Mouse (Mus musculus) myocyte (in vitro differentiated cells): ENCODE data around the gene Tshz2. TPM values are rescaled to one million over a fixed set of nuclear protein-coding genes. Genes with fewer than 3 reads are reported as not detected.

ENCODE experiments used
- H3K27me3 ChIP-seq: one replicate; pipeline ENCODE4 v1.6.1; 2011; ENCODE audit not compliant: control insufficient read depth, insufficient read depth, insufficient read length
- H3K36me3 ChIP-seq: one replicate; pipeline ENCODE4 v1.6.1; 2011; ENCODE audit not compliant: control insufficient read depth, insufficient read depth
- H3K4me2 ChIP-seq: one replicate; pipeline ENCODE4 v1.6.1; 2011; ENCODE audit warnings: low read depth, control low read depth
- H3K4me3 ChIP-seq: one replicate; pipeline ENCODE4 v1.5.1; 2011; ENCODE audit warnings: mild to moderate bottlenecking, control low read depth, moderate library complexity
- H3K79me2 ChIP-seq: one replicate; pipeline ENCODE4 v1.6.1; 2011; ENCODE audit not compliant: control insufficient read depth, insufficient read depth
- H3ac ChIP-seq: one replicate; pipeline ENCODE4 v1.6.1; 2011; ENCODE audit not compliant: control insufficient read depth, insufficient read length
- CEBPB ChIP-seq: IDR thresholded peaks from 2 replicates; pipeline ENCODE4 v1.6.1; 2011; ENCODE audit warnings: mild to moderate bottlenecking, moderate library complexity; ENCODE audit not compliant: poor library complexity, insufficient read depth, severe bottlenecking
- E2F4 ChIP-seq: IDR thresholded peaks from one replicate; pipeline ENCODE4 v1.6.1; 2011; ENCODE audit warnings: mild to moderate bottlenecking, control low read depth, moderate library complexity; ENCODE audit not compliant: insufficient read depth
- MAX ChIP-seq: IDR thresholded peaks from one replicate; pipeline ENCODE4 v1.6.1; 2011; ENCODE audit warnings: low read depth, mild to moderate bottlenecking, control low read depth
- MYOD1 ChIP-seq, 3 experiments: IDR thresholded peaks; one replicate each; pipeline ENCODE4 v1.6.1; 2011; ENCODE audit warnings: control low read depth in 2 of 3, low read depth in 2 of 3, mild to moderate bottlenecking in 2 of 3, moderate library complexity in 1 of 3; ENCODE audit not compliant: insufficient read length in 2 of 3, control insufficient read depth in 1 of 3
- MYOG ChIP-seq, 3 experiments: IDR thresholded peaks; one replicate each; pipeline ENCODE4 v1.6.1; 2011; ENCODE audit warnings: control low read depth in 2 of 3, low read depth in 2 of 3, mild to moderate bottlenecking in 2 of 3; ENCODE audit not compliant: insufficient read length in 2 of 3, control insufficient read depth in 1 of 3, insufficient read depth in 1 of 3
- POLR2A ChIP-seq: IDR thresholded peaks from one replicate; pipeline ENCODE4 v1.6.1; 2011; ENCODE audit warnings: low read depth, mild to moderate bottlenecking, control low read depth, moderate library complexity; ENCODE audit not compliant: insufficient read length
- POLR2AphosphoS2 ChIP-seq: IDR thresholded peaks from one replicate; pipeline ENCODE4 v1.6.1; 2011; ENCODE audit warnings: low read depth, control low read depth; ENCODE audit not compliant: insufficient read length
- REST ChIP-seq: IDR thresholded peaks from one replicate; pipeline ENCODE4 v1.6.1; 2011; ENCODE audit warnings: mild to moderate bottlenecking, control low read depth, moderate library complexity; ENCODE audit not compliant: insufficient read depth, insufficient read length
- SRF ChIP-seq: IDR thresholded peaks from one replicate; pipeline ENCODE4 v1.6.1; 2011; ENCODE audit warnings: low read depth; ENCODE audit not compliant: control insufficient read depth, insufficient read length
- TCF12 ChIP-seq: IDR thresholded peaks from one replicate; pipeline ENCODE4 v1.6.1; 2011; ENCODE audit warnings: mild to moderate bottlenecking, control low read depth; ENCODE audit not compliant: poor library complexity, insufficient read depth, severe bottlenecking
- TCF3 ChIP-seq: IDR thresholded peaks from one replicate; pipeline ENCODE4 v1.6.1; 2011; ENCODE audit warnings: low read depth, control low read depth; ENCODE audit not compliant: insufficient read length
- USF1 ChIP-seq: IDR thresholded peaks from one replicate; pipeline ENCODE4 v1.6.1; 2011; ENCODE audit warnings: low read depth, mild to moderate bottlenecking, control low read depth, moderate library complexity
- polyA plus RNA-seq: library from polyadenylated mRNA; unstranded; fragments of >200 nt; fragmentation: generic; extraction: Trizol; gene quantifications from one replicate; pipeline ENCODE4 v1.2.1, GENCODE M21; 2012; ENCODE audit warnings: missing spikeins

Tshz2 gene
- polyA plus RNA-seq, 1 experiment: not detected

- Histone ChIP-seq H3K36me3 (no peaks in the 10 kb centered on the region), H3K4me2 (no peak overlapping the region), H3ac (no peak overlapping the region), H3K79me2 (no peaks in the 10 kb centered on the region), H3K27me3 (no peaks in the 10 kb centered on the region), H3K4me3 (no peak overlapping the region)
- TF ChIP-seq POLR2AphosphoS2: no peak
- no peak for TF ChIP-seq MAX
- TF ChIP-seq USF1: no peak
- TF ChIP-seq TCF12: no peak
- TF ChIP-seq REST: no peak
- TF ChIP-seq MYOD1 (IDR thresholded peaks at IDR 0.05; ENCODE audit: control insufficient read depth in 1 of 3, insufficient read length in 2 of 3, low read depth in 2 of 3): no peak
- no peak for TF ChIP-seq POLR2A
- no peak for TF ChIP-seq CEBPB
- no peak for TF ChIP-seq E2F4
- no peak for TF ChIP-seq MYOG (IDR thresholded peaks at IDR 0.05; ENCODE audit: control insufficient read depth in 1 of 3, insufficient read depth in 1 of 3, insufficient read length in 2 of 3, low read depth in 2 of 3)
- TF ChIP-seq TCF3: no peak
Observed at GRCm38 (mm10) chr2:170041101-170041500, 408.3 kb downstream of the Tshz2 start.

DNA sequence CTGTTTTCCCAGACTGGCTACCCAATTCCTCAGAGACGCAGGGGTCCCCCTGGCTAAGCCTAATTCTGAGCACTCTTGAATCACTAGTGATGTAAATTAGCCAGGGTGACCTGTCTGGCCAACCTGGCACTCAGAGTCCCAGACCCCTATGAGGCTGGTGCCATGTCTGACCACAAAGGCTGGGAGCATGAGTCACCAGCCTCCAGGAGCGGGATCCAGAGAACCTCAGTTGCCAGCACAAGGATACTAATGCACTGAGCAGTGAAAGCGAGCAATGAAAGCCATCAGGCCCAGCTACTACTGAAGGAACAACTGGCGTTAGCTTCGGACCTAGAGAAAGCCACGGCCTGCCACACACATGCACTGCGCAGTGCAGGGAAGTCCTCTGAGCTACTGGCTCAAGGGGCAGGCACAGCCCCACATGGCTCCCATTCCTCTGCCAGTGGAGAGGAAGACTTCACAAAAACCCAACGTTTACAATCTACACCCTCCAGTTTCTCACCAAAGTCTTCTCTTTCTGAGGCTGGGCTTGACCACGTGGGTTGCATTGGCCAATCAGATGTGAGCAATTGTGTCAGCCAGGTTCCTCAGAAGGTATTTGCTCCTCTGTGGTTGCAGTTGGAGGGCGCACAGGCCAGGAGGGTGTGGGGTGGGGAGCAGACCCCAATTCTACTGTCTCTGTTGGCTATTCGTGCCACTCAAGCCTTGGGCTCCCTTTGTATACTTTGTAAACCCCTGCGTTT, 409.8 kb downstream of the Tshz2 start:
- Histone ChIP-seq H3K36me3 (no peaks in the 10 kb centered on the region), H3K4me3 (no peak overlapping the region), H3K79me2 (no peaks in the 10 kb centered on the region), H3ac (no peak overlapping the region), H3K4me2 (no peak overlapping the region), H3K27me3 (no peaks in the 10 kb centered on the region)
- no peak for TF ChIP-seq TCF3
- TF ChIP-seq CEBPB: no peak
- TF ChIP-seq POLR2A: no peak
- TF ChIP-seq TCF12: no peak
- no peak for TF ChIP-seq E2F4
- TF ChIP-seq MYOG (IDR thresholded peaks at IDR 0.05; ENCODE audit: control insufficient read depth in 1 of 3, insufficient read depth in 1 of 3, insufficient read length in 2 of 3, low read depth in 2 of 3): no peak
- no peak for TF ChIP-seq MAX
- no peak for TF ChIP-seq MYOD1 (IDR thresholded peaks at IDR 0.05; ENCODE audit: control insufficient read depth in 1 of 3, insufficient read length in 2 of 3, low read depth in 2 of 3)
- no peak for TF ChIP-seq POLR2AphosphoS2
- no peak for TF ChIP-seq SRF
- no peak for TF ChIP-seq USF1
- no peak for TF ChIP-seq REST

DNA sequence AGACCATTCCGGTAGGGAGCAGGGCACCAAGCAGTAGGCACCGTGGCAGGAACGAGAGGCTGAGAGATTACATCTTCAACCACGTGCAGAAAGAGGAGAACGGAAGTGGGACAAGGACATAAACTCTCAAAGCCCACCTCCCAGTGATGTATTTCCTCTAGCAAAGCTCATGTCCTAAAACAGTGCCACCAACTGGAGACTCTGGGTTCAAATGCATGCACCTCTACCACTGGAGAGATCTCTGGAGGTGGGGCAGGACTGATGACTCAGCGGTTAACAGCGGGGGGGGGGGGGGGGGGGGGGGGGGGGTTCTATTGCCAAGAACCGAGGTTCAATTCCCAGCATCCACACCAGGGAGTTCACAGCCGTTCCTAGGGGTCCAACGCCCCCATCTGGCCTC, 410.5 kb downstream of the Tshz2 start:
- Histone ChIP-seq H3K4me2 (no peak overlapping the region), H3K79me2 (no peaks in the 10 kb centered on the region), H3ac (no peak overlapping the region), H3K4me3 (no peak overlapping the region), H3K27me3 (no peaks in the 10 kb centered on the region), H3K36me3 (no peaks in the 10 kb centered on the region)
- TF ChIP-seq E2F4: no peak
- no peak for TF ChIP-seq CEBPB
- TF ChIP-seq MAX: no peak
- TF ChIP-seq MYOG (IDR thresholded peaks at IDR 0.05; ENCODE audit: control insufficient read depth in 1 of 3, insufficient read depth in 1 of 3, insufficient read length in 2 of 3, low read depth in 2 of 3): no peak
- TF ChIP-seq SRF: no peak
- no peak for TF ChIP-seq TCF12
- no peak for TF ChIP-seq POLR2A
- no peak for TF ChIP-seq REST

DNA sequence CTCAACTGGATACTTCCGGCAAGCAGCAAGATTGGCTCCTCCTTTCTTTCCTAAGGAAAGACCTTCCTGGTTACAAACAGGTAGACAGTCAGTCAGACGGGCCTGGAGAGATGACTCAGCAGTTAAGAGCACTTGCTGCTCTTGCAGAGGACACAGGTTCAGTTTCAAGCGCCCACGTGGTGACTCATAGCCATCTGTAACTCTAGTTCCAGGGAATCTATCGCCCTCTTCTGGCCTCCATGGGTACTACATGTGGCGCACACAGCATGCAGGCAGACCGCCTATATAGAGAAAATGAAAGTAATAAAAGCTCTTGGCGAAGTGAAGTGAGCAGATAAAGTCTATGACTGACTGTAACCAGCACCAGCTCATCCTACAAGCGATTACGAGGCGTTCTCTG, 413.1 kb downstream of the Tshz2 start:
- H3K27me3 ChIP-seq: no peaks in the 10 kb centered on the region
- H3K36me3 ChIP-seq: no peaks in the 10 kb centered on the region
- H3K79me2 ChIP-seq: no peaks in the 10 kb centered on the region
- no peak for TF ChIP-seq E2F4
- no peak for TF ChIP-seq MYOD1 (IDR thresholded peaks at IDR 0.05; ENCODE audit: control insufficient read depth in 1 of 3, insufficient read length in 2 of 3, low read depth in 2 of 3)
- TF ChIP-seq CEBPB: no peak
- no peak for TF ChIP-seq MAX
- TF ChIP-seq POLR2AphosphoS2: no peak
- no peak for TF ChIP-seq REST
- no peak for TF ChIP-seq USF1
- no peak for TF ChIP-seq TCF12
- no peak for TF ChIP-seq SRF
- TF ChIP-seq POLR2A: no peak
- TF ChIP-seq MYOG (IDR thresholded peaks at IDR 0.05; ENCODE audit: control insufficient read depth in 1 of 3, insufficient read depth in 1 of 3, insufficient read length in 2 of 3, low read depth in 2 of 3): no peak
- TF ChIP-seq TCF3: no peak
- no peak overlapping the region for H3K4me2 ChIP-seq
- no peak overlapping the region for H3ac ChIP-seq
- H3K4me3 ChIP-seq: no peak overlapping the region
